Mouse (Mus musculus): ENCODE results near the gene Mok.

Mok gene

GRCm38 (mm10) chr12:110850010-110850928 is 9.5 kb upstream of the Mok start, which contains the start of gene Zfp839:
TSS of gene Zfp839 (plus strand) at chr12:110850253.
- peak; percentile 76 to 90 for DNase-seq (ENCODE audit: low spot score in 2 of 2)

GRCm38 (mm10) chr12:110846191-110846765 is 5.5 kb upstream of the Mok start:
- DNase-seq (ENCODE audit: low spot score in 2 of 2): no peak

GRCm38 (mm10) chr12:110845131-110845880 is 4.6 kb upstream of the Mok start:
- DNase-seq (ENCODE audit: low spot score in 2 of 2): peak; percentile 88 to 93

- peak; percentile 23 to 51 for DNase-seq (ENCODE audit: low spot score in 2 of 2)
These were observed 3.7 kb upstream of the Mok start for GRCm38 (mm10) chr12:110844227-110845130.

- peak; percentile 76 to 77 for DNase-seq (ENCODE audit: low spot score in 2 of 2)
These were observed 2.7 kb upstream of the Mok start for GRCm38 (mm10) chr12:110843194-110844048.

GRCm38 (mm10) chr12:110841731-110842493 is 1.2 kb upstream of the Mok start:
- DNase-seq (ENCODE audit: low spot score in 2 of 2): no peak

GRCm38 (mm10) chr12:110837850-110838249 is 2.9 kb downstream of the Mok start:
- DNase-seq (ENCODE audit: low spot score in 2 of 2): no peak

GRCm38 (mm10) chr12:110837192-110837841 is 3.4 kb downstream of the Mok start:
- no peak for DNase-seq (ENCODE audit: low spot score in 2 of 2)

- DNase-seq (ENCODE audit: low spot score in 2 of 2): no peak
These were observed 4.0 kb downstream of the Mok start for GRCm38 (mm10) chr12:110836729-110837128.

GRCm38 (mm10) chr12:110835182-110835581 is 5.6 kb downstream of the Mok start:
- DNase-seq (ENCODE audit: low spot score in 2 of 2): no peak

- no peak for DNase-seq (ENCODE audit: low spot score in 2 of 2)
These were observed 10.3 kb downstream of the Mok start for GRCm38 (mm10) chr12:110830293-110831024.

- DNase-seq (ENCODE audit: low spot score in 2 of 2): no peak
These were observed 11.8 kb downstream of the Mok start for GRCm38 (mm10) chr12:110828908-110829307.

- no peak for DNase-seq (ENCODE audit: low spot score in 2 of 2)
These were observed 18.4 kb downstream of the Mok start for GRCm38 (mm10) chr12:110822366-110822765.

- DNase-seq (ENCODE audit: low spot score in 2 of 2): no peak
These were observed 19.0 kb downstream of the Mok start for GRCm38 (mm10) chr12:110821787-110822186.

GRCm38 (mm10) chr12:110819367-110819766 is 21.4 kb downstream of the Mok start:
- no peak for DNase-seq (ENCODE audit: low spot score in 2 of 2)

- no peak for DNase-seq (ENCODE audit: low spot score in 2 of 2)
These were observed 23.9 kb downstream of the Mok start for GRCm38 (mm10) chr12:110816833-110817232.

GRCm38 (mm10) chr12:110814924-110815323 is 25.8 kb downstream of the Mok start:
- DNase-seq (ENCODE audit: low spot score in 2 of 2): no peak

GRCm38 (mm10) chr12:110813624-110814023 is 27.1 kb downstream of the Mok start:
- DNase-seq (ENCODE audit: low spot score in 2 of 2): no peak
